Mouse (Mus musculus): ENCODE results near the gene Zrsr1.

GRCm38 (mm10) chr11:23014996-23015395 is 43.2 kb downstream of the Zrsr1 start:
- TF ChIP-seq POLR2A (IDR thresholded peaks at IDR 0.05; ENCODE audit: borderline replicate concordance, extremely low read depth, insufficient read depth, insufficient read length, poor library complexity, severe bottlenecking) (no peak), CTCF (IDR thresholded peaks at IDR 0.05; ENCODE audit: borderline replicate concordance, extremely low read depth, insufficient read depth, insufficient read length) (no peak)

Data from brain, embryonic 14.5 days (tissue).